Mouse (Mus musculus) midbrain, embryonic 14.5 days (tissue): ENCODE measurements at regions not wholly inside any gene's neighbourhood (a gene's known extent, or its start where the extent isn't known, plus 50 kb on each side); places are given as distances from the start of the nearest gene placed in this dataset.

ENCODE experiments used
- ATAC-seq: fragments of 200-750 bp; cut with Nextera tagmentation; 2 replicates; pipeline ENCODE4 v1.8.0; 2017; ENCODE audit warnings: moderate number of reproducible peaks, moderate library complexity; ENCODE audit not compliant: low FRiP score, low TSS enrichment
- DNase-seq: peaks from one replicate; pipeline ENCODE4 v3.0.0-alpha.2; 2015
- H3K27ac ChIP-seq: fragments of 300-500 bp; sonication (generic); replicated peaks from 2 replicates; pipeline ENCODE4 v1.5.1; 2014; ENCODE audit warnings: mild to moderate bottlenecking, low read depth, low read length, moderate library complexity
- H3K27me3 ChIP-seq: fragments of 300-500 bp; sonication (generic); 2 replicates; pipeline ENCODE4 v1.6.1; 2014; ENCODE audit warnings: low read length, control low read depth, mixed read lengths; ENCODE audit not compliant: control insufficient read depth, insufficient read depth
- H3K36me3 ChIP-seq: fragments of 300-500 bp; sonication (generic); 2 replicates; pipeline ENCODE4 v1.6.1; 2014; ENCODE audit warnings: low read length, control low read depth; ENCODE audit not compliant: control insufficient read depth, insufficient read depth
- H3K4me1 ChIP-seq: fragments of 300-500 bp; sonication (generic); 2 replicates; pipeline ENCODE4 v1.6.1; 2014; ENCODE audit warnings: mild to moderate bottlenecking, antibody characterized with exemption, low read length, control low read depth; ENCODE audit not compliant: control insufficient read depth, insufficient read depth
- H3K4me2 ChIP-seq: fragments of 300-500 bp; sonication (generic); 2 replicates; pipeline ENCODE4 v1.6.1; 2014; ENCODE audit warnings: mild to moderate bottlenecking, low read length, moderate library complexity
- H3K4me3 ChIP-seq: fragments of 300-500 bp; sonication (generic); replicated peaks from 2 replicates; pipeline ENCODE4 v1.5.1; 2014; ENCODE audit warnings: low read depth, low read length
- H3K9ac ChIP-seq: fragments of 300-500 bp; sonication (generic); replicated peaks from 2 replicates; pipeline ENCODE4 v1.6.1; 2014; ENCODE audit warnings: mild to moderate bottlenecking, low read length, moderate library complexity
- H3K9me3 ChIP-seq: fragments of 300-500 bp; sonication (generic); 2 replicates; pipeline ENCODE4 v1.6.1; 2016; ENCODE audit warnings: low read length, control low read depth, mixed read lengths; ENCODE audit not compliant: control insufficient read depth
- WGBS: fragments of 180-500 bp; shearing (Covaris S2); extraction: QIAGEN DNeasy Blood & Tissue Kit; methylation state at CpG from one replicate; pipeline ENCODE4 v1.1.7; 2014; 5-methylcytosine and 5-hydroxymethylcytosine counted together

- Histone ChIP-seq H3K9ac (no peak overlapping the region), H3K4me1 (no peaks in the 10 kb centered on the region), H3K4me3 (no peak overlapping the region), H3K4me2 (no peak overlapping the region), H3K36me3 (no peaks in the 10 kb centered on the region), H3K9me3 (no peaks in the 10 kb centered on the region), H3K27ac (no peak overlapping the region), H3K27me3 (no peaks in the 10 kb centered on the region)
- ATAC-seq (no peak), DNase-seq (peak; percentile 8)
- WGBS: 81% methylated on average over 3 of the region's 3 CpGs
These were observed 113.1 kb downstream of the Tmem215 start for GRCm38 (mm10) chr4:40584940-40585571.

GRCm38 (mm10) chr4:40586045-40586444 lies 114.1 kb downstream of the Tmem215 start:
- Histone ChIP-seq H3K4me1 (no peaks in the 10 kb centered on the region), H3K36me3 (no peaks in the 10 kb centered on the region), H3K27me3 (no peaks in the 10 kb centered on the region), H3K9me3 (no peaks in the 10 kb centered on the region), H3K4me2 (no peak overlapping the region), H3K9ac (no peak overlapping the region), H3K27ac (no peak overlapping the region), H3K4me3 (no peak overlapping the region)
- 95% methylated on average over 1 of the region's 1 CpGs for WGBS
- ATAC-seq (no peak), DNase-seq (no peak)

GRCm38 (mm10) chr4:40587254-40587653 lies 115.3 kb downstream of the Tmem215 start:
- Histone ChIP-seq H3K4me2 (no peak overlapping the region), H3K27me3 (no peaks in the 10 kb centered on the region), H3K9ac (no peak overlapping the region), H3K36me3 (no peaks in the 10 kb centered on the region), H3K4me3 (no peak overlapping the region), H3K9me3 (no peaks in the 10 kb centered on the region), H3K4me1 (no peaks in the 10 kb centered on the region), H3K27ac (no peak overlapping the region)
- DNase-seq (no peak), ATAC-seq (no peak)
- 91% methylated on average over 4 of the region's 4 CpGs for WGBS

- H3K4me2 ChIP-seq: no peak overlapping the region
- no peak overlapping the region for H3K9ac ChIP-seq
- H3K36me3 ChIP-seq: no peaks in the 10 kb centered on the region
- no peaks in the 10 kb centered on the region for H3K4me1 ChIP-seq
- peak; percentile 3 for DNase-seq
- H3K27me3 ChIP-seq: no peaks in the 10 kb centered on the region
- no peak for ATAC-seq
- H3K4me3 ChIP-seq: no peak overlapping the region
- WGBS: 84% methylated on average over 5 of the region's 5 CpGs
- H3K9me3 ChIP-seq: no peaks in the 10 kb centered on the region
- no peak overlapping the region for H3K27ac ChIP-seq
These were observed 109.2 kb downstream of the Aptx start for GRCm38 (mm10) chr4:40593806-40594205.

GRCm38 (mm10) chr4:40625024-40625423 lies 78.0 kb downstream of the Aptx start:
- no peak overlapping the region for H3K27ac ChIP-seq
- H3K27me3 ChIP-seq: no peaks in the 10 kb centered on the region
- H3K36me3 ChIP-seq: no peaks in the 10 kb centered on the region
- H3K4me2 ChIP-seq: no peak overlapping the region
- no peak for ATAC-seq
- H3K9ac ChIP-seq: no peak overlapping the region
- no peaks in the 10 kb centered on the region for H3K9me3 ChIP-seq
- no peak overlapping the region for H3K4me3 ChIP-seq
- DNase-seq: no peak
- WGBS: 76% methylated on average over 5 of the region's 5 CpGs
- H3K4me1 ChIP-seq: no peaks in the 10 kb centered on the region

- ATAC-seq (no peak), DNase-seq (no peak)
- WGBS: 61% methylated on average over 6 of the region's 6 CpGs
- no peaks in the 10 kb centered on the region for H3K27me3 ChIP-seq
- no peak overlapping the region for H3K27ac ChIP-seq
- H3K4me2 ChIP-seq: no peak overlapping the region
- no peaks in the 10 kb centered on the region for H3K4me1 ChIP-seq
- H3K9me3 ChIP-seq: no peaks in the 10 kb centered on the region
- H3K9ac ChIP-seq: no peak overlapping the region
- H3K4me3 ChIP-seq: no peak overlapping the region
- no peaks in the 10 kb centered on the region for H3K36me3 ChIP-seq
These were observed 77.1 kb downstream of the Aptx start for GRCm38 (mm10) chr4:40625911-40626310.
